Mouse (Mus musculus) hindbrain, postnatal 0 days (tissue): ENCODE measurements around the gene Olfr69. TPM values are rescaled to one million over a fixed set of nuclear protein-coding genes. Genes with fewer than 3 reads are reported as not detected.
"Not testable (repeated sequence)": the region's sequence is repeated elsewhere in the genome, so short reads cannot be mapped to it uniquely, and the experiment has no call there.

Experiments
- ATAC-seq: fragments of 200-750 bp; cut with Nextera tagmentation; 2 replicates; pipeline ENCODE4 v1.8.0; 2017; ENCODE audit warnings: mild to moderate bottlenecking, moderate TSS enrichment, moderate library complexity
- DNase-seq: peaks from one replicate; pipeline ENCODE4 v3.0.0-alpha.2; 2015; ENCODE audit warnings: low spot score
- H3K27ac ChIP-seq: fragments of 300-500 bp; sonication (generic); 2 replicates; pipeline ENCODE4 v1.5.1; 2014; ENCODE audit warnings: mild to moderate bottlenecking
- H3K27me3 ChIP-seq: fragments of 300-500 bp; sonication (generic); 2 replicates; pipeline ENCODE4 v1.6.1; 2014; ENCODE audit warnings: low read length, mixed read lengths; ENCODE audit not compliant: insufficient read depth
- H3K36me3 ChIP-seq: fragments of 300-500 bp; sonication (generic); 2 replicates; pipeline ENCODE4 v1.6.1; 2014; ENCODE audit warnings: low read length, mixed read lengths; ENCODE audit not compliant: insufficient read depth
- H3K4me1 ChIP-seq: fragments of 300-500 bp; sonication (generic); 2 replicates; pipeline ENCODE4 v1.6.1; 2014; ENCODE audit warnings: antibody characterized with exemption, low read length, mixed read lengths; ENCODE audit not compliant: insufficient read depth
- H3K4me2 ChIP-seq: fragments of 300-500 bp; sonication (generic); 2 replicates; pipeline ENCODE4 v1.6.1; 2014; ENCODE audit warnings: low read depth, mild to moderate bottlenecking, low read length, moderate library complexity, mixed read lengths
- H3K4me3 ChIP-seq: fragments of 300-500 bp; sonication (generic); 2 replicates; pipeline ENCODE4 v1.5.1; 2014; ENCODE audit warnings: low read length
- H3K9ac ChIP-seq: fragments of 300-500 bp; sonication (generic); replicated peaks from 2 replicates; pipeline ENCODE4 v1.6.1; 2014; ENCODE audit warnings: mild to moderate bottlenecking, low read length, moderate library complexity, mixed read lengths
- H3K9me3 ChIP-seq: fragments of 300-500 bp; sonication (generic); 2 replicates; pipeline ENCODE4 v1.6.1; 2016; ENCODE audit warnings: low read length, mixed read lengths
- CTCF ChIP-seq: IDR thresholded peaks from 2 replicates; pipeline ENCODE4 v1.5.1; 2016; ENCODE audit warnings: antibody characterized with exemption, control low read depth, low read depth
- WGBS: fragments of 180-500 bp; shearing (Covaris S2); extraction: QIAGEN DNeasy Blood & Tissue Kit; methylation state at CpG from one replicate; pipeline ENCODE4 v1.1.7; 2014; 5-methylcytosine and 5-hydroxymethylcytosine counted together
- polyA plus RNA-seq: library from polyadenylated mRNA; unstranded; fragments of >200 nt; fragmentation: Nextera tagmentation; extraction: Ambion mirVana; gene quantifications from 2 replicates; pipeline ENCODE4 v1.2.1, GENCODE M21; 2015
- total RNA-seq: library from RNA; depleted of rRNA; stranded (reverse); fragments of >200 nt; gene quantifications from 2 replicates; pipeline ENCODE4 v1.2.3, GENCODE M21; 2014; rRNA removed

Olfr69 gene
- total RNA-seq, result not detected in 2 replicates
- not detected in 2 replicates for polyA plus RNA-seq

DNA sequence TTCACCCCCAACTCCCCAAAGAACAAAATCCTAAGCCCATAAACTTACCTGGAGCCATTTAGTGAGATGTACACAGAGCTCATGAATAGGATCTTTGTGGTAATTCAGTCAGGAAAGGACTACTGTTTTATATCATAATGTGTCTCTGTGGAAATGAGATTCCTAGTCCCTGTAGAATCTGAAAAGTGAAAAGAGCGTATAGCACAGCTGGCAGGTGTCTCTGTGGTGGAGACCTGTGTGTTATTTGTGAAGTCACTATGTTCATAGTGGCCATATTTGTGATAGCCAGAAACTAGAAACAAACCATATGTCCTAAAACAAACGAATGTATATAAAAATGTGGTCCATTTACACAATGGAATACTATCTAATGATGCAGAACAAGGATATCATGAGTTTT, at the start of gene Olfr69:
Olfr69 (minus strand) TSS at position 101 of the 400 bp plus-strand sequence.
- no peak within 1 kb of the TSS for H3K4me2 ChIP-seq
- 80% methylated on average over 2 of the region's 2 CpGs for WGBS
- no peak within 1 kb of the TSS for H3K9ac ChIP-seq
- DNase-seq (no peak), ATAC-seq (no peak)
- H3K27me3 ChIP-seq, result no peaks in the 10 kb centered on the region
- H3K4me3 ChIP-seq, result no peak within 1 kb of the TSS
- no peaks in the 10 kb centered on the region for H3K36me3 ChIP-seq
- no peaks in the 10 kb centered on the region for H3K4me1 ChIP-seq
- no peak for TF ChIP-seq CTCF
- H3K9me3 ChIP-seq, result no peaks in the 10 kb centered on the region
- no peak within 1 kb of the TSS for H3K27ac ChIP-seq

- not testable (repeated sequence) for H3K9me3 ChIP-seq, H3K27me3 ChIP-seq, H3K27ac ChIP-seq, H3K9ac ChIP-seq, H3K4me3 ChIP-seq, H3K4me2 ChIP-seq, H3K36me3 ChIP-seq, ATAC-seq, DNase-seq, H3K4me1 ChIP-seq
- WGBS, result no CpG with 5 or more reads among the region's 2 CpGs
Measured at GRCm38 (mm10) chr7:103815085-103815484, 43.7 kb upstream of the Olfr69 start.

DNA sequence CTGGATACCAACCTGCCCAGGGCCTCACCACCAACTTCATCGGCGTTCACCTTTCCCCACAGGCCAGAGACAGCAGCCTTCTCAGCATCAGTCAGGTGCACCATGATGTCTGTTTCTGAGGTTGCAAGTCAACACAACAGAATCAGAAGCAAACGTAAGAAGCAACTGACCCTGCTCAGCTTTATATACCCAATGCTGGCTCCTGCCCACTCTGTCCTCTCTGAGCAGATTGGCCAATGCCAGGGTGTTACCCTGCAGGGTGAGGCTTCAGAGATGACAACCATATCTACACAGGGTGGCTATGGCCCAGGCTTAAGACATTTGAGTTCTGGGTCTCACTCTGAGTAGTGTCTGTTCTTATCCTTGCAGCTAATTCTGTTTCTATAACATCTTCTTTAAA, 42.4 kb upstream of the Olfr69 start, which contains the start of gene Hbb-bt:
Hbb-bt (minus strand) TSS at position 231 of the 400 bp plus-strand sequence.
- no peaks in the 10 kb centered on the region for H3K36me3 ChIP-seq
- H3K27ac ChIP-seq, result no peak within 1 kb of the TSS
- no peaks in the 10 kb centered on the region for H3K27me3 ChIP-seq
- no peaks in the 10 kb centered on the region for H3K9me3 ChIP-seq
- no peak within 1 kb of the TSS for H3K4me3 ChIP-seq
- no peaks in the 10 kb centered on the region for H3K4me1 ChIP-seq
- no peak for TF ChIP-seq CTCF
- DNase-seq (no peak), ATAC-seq (no peak)
- WGBS, result 96% methylated on average over 3 of the region's 3 CpGs
- H3K9ac ChIP-seq, result no peak within 1 kb of the TSS
- H3K4me2 ChIP-seq, result no peak within 1 kb of the TSS

DNA sequence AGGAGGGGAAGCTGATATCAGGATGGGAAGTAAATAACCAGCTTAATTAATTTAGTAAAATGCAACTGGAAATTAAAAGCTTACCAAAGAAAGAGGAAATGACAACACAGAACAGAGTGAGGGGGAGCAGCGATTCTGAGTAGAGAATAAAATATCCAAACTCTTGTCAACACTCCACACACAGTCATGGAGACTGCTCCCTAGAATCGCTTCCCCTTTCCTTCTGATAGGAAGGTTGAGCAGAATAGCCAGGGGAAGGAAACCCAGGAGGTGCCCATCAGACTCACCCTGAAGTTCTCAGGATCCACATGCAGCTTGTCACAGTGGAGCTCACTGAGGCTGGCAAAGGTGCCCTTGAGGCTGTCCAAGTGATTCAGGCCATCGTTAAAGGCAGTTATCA, 41.8 kb upstream of the Olfr69 start:
- not testable (repeated sequence) for DNase-seq

GRCm38 (mm10) chr7:103812174-103812573, 40.8 kb upstream of the Olfr69 start:
- no peaks in the 10 kb centered on the region for H3K27me3 ChIP-seq
- H3K4me3 ChIP-seq, result no peak overlapping the region
- H3K27ac ChIP-seq, result no peak overlapping the region
- DNase-seq (no peak), ATAC-seq (no peak)
- no peaks in the 10 kb centered on the region for H3K36me3 ChIP-seq
- no peak for TF ChIP-seq CTCF
- H3K4me1 ChIP-seq, result no peaks in the 10 kb centered on the region
- no peak overlapping the region for H3K4me2 ChIP-seq
- no peak overlapping the region for H3K9ac ChIP-seq
- WGBS, result 65% methylated on average over 1 of the region's 1 CpGs
- no peaks in the 10 kb centered on the region for H3K9me3 ChIP-seq

More for the DNA sequence above, 41.8 kb upstream of the Olfr69 start:
- H3K27me3 ChIP-seq, H3K9me3 ChIP-seq, H3K36me3 ChIP-seq, ATAC-seq, H3K4me1 ChIP-seq, H3K4me3 ChIP-seq, H3K4me2 ChIP-seq, H3K9ac ChIP-seq, H3K27ac ChIP-seq: not testable (repeated sequence)
- no CpG with 5 or more reads among the region's 3 CpGs for WGBS

GRCm38 (mm10) chr7:103811223-103811845, 39.9 kb upstream of the Olfr69 start:
- H3K4me2 ChIP-seq, result no peak overlapping the region
- ATAC-seq (no peak), DNase-seq (no peak)
- no peak overlapping the region for H3K27ac ChIP-seq
- H3K9me3 ChIP-seq, result no peaks in the 10 kb centered on the region
- WGBS, result 89% methylated on average over 1 of the region's 1 CpGs
- no peaks in the 10 kb centered on the region for H3K27me3 ChIP-seq
- no peak for TF ChIP-seq CTCF
- H3K4me3 ChIP-seq, result no peak overlapping the region
- H3K36me3 ChIP-seq, result no peaks in the 10 kb centered on the region
- H3K4me1 ChIP-seq, result no peaks in the 10 kb centered on the region
- H3K9ac ChIP-seq, result no peak overlapping the region

- no peaks in the 10 kb centered on the region for H3K27me3 ChIP-seq
- no peaks in the 10 kb centered on the region for H3K36me3 ChIP-seq
- H3K9me3 ChIP-seq, result no peaks in the 10 kb centered on the region
- H3K4me3 ChIP-seq, result no peak overlapping the region
- TF ChIP-seq CTCF, result no peak
- H3K27ac ChIP-seq, result no peak overlapping the region
- H3K4me2 ChIP-seq, result no peak overlapping the region
- DNase-seq (no peak), ATAC-seq (no peak)
- 91% methylated on average over 3 of the region's 3 CpGs for WGBS
- H3K4me1 ChIP-seq, result no peaks in the 10 kb centered on the region
- no peak overlapping the region for H3K9ac ChIP-seq
Measured at GRCm38 (mm10) chr7:103810746-103811145, 39.4 kb upstream of the Olfr69 start.
